Mouse (Mus musculus) c-Kit-positive CD71-positive TER-119-positive erythroid progenitor cells, embryonic 14.5 days (primary cell): ENCODE measurements at regions not wholly inside any gene's neighbourhood (a gene's known extent, or its start where the extent isn't known, plus 50 kb on each side); places are given as distances from the start of the nearest gene placed in this dataset.
A peak's percentile ranks its signal among the peaks of the same experiment; 100 is the strongest.

Source experiments
- DNase-seq: peaks from one replicate; pipeline ENCODE4 v3.0.0-alpha.2; 2013; ENCODE audit warnings: low spot score

GRCm38 (mm10) chr11:43370025-43370424 is 56.0 kb downstream of the Pttg1 start:
- no peak for DNase-seq

- DNase-seq, result no peak
These were observed 57.7 kb downstream of the Pttg1 start for GRCm38 (mm10) chr11:43368346-43368745.

GRCm38 (mm10) chr11:43361858-43362257 is 64.2 kb downstream of the Pttg1 start:
- DNase-seq, result no peak

- DNase-seq, result no peak
These were observed 67.4 kb downstream of the Pttg1 start for GRCm38 (mm10) chr11:43358390-43359291.

GRCm38 (mm10) chr11:43353602-43354001 is 72.4 kb downstream of the Pttg1 start:
- no peak for DNase-seq

- DNase-seq, result no peak
These were observed 73.0 kb downstream of the Pttg1 start for GRCm38 (mm10) chr11:43353030-43353429.

GRCm38 (mm10) chr11:43351818-43352217 is 74.2 kb downstream of the Pttg1 start:
- DNase-seq, result no peak

GRCm38 (mm10) chr11:43351348-43351747 is 74.7 kb downstream of the Pttg1 start:
- no peak for DNase-seq

- DNase-seq, result no peak
These were observed 75.8 kb downstream of the Pttg1 start for GRCm38 (mm10) chr11:43350242-43350641.

- peak; percentile 4 for DNase-seq
These were observed 76.5 kb downstream of the Pttg1 start for GRCm38 (mm10) chr11:43349564-43349963.

GRCm38 (mm10) chr11:43348571-43348970 is 77.5 kb downstream of the Pttg1 start:
- DNase-seq, result peak; percentile 53

GRCm38 (mm10) chr11:43346489-43346888 is 79.6 kb downstream of the Pttg1 start:
- no peak for DNase-seq

- DNase-seq, result no peak
These were observed 81.1 kb downstream of the Pttg1 start for GRCm38 (mm10) chr11:43344767-43345561.

- no peak for DNase-seq
These were observed 82.5 kb downstream of the Pttg1 start for GRCm38 (mm10) chr11:43343574-43343973.

- DNase-seq, result no peak
These were observed 87.6 kb downstream of the Pttg1 start for GRCm38 (mm10) chr11:43338377-43338993.

- DNase-seq, result no peak
These were observed 90.3 kb downstream of the Pttg1 start for GRCm38 (mm10) chr11:43335668-43336265.

GRCm38 (mm10) chr11:43333547-43333946 is 92.5 kb downstream of the Pttg1 start:
- no peak for DNase-seq

GRCm38 (mm10) chr11:43313996-43314395 is 112.1 kb downstream of the Pttg1 start:
- DNase-seq, result no peak
